Mouse (Mus musculus) stomach, embryonic 16.5 days (tissue): ENCODE measurements around the gene Fkbp6. TPM values are rescaled to one million over a fixed set of nuclear protein-coding genes. Genes with fewer than 3 reads are reported as not detected.

ENCODE experiments used
- ATAC-seq: fragments of 200-750 bp; cut with Nextera tagmentation; 2 replicates; pipeline ENCODE4 v1.8.0; 2017; ENCODE audit warnings: moderate number of reproducible peaks, moderate TSS enrichment; ENCODE audit not compliant: insufficient read depth, low FRiP score
- H3K27ac ChIP-seq: fragments of 300-500 bp; sonication (generic); 2 replicates; pipeline ENCODE4 v1.5.1; 2014; ENCODE audit warnings: low read length
- H3K27me3 ChIP-seq: fragments of 300-500 bp; sonication (generic); 2 replicates; pipeline ENCODE4 v1.6.1; 2014; ENCODE audit warnings: low read length, control low read depth, mixed read lengths; ENCODE audit not compliant: control insufficient read depth, insufficient read depth
- H3K36me3 ChIP-seq: fragments of 300-500 bp; sonication (generic); 2 replicates; pipeline ENCODE4 v1.6.1; 2014; ENCODE audit warnings: low read length; ENCODE audit not compliant: control insufficient read depth, insufficient read depth
- H3K4me1 ChIP-seq: fragments of 300-500 bp; sonication (generic); 2 replicates; pipeline ENCODE4 v1.6.1; 2014; ENCODE audit warnings: low read length, control low read depth, mixed read lengths; ENCODE audit not compliant: control insufficient read depth, insufficient read depth
- H3K4me2 ChIP-seq: fragments of 300-500 bp; sonication (generic); 2 replicates; pipeline ENCODE4 v1.6.1; 2014; ENCODE audit warnings: low read depth, low read length, mixed read lengths
- H3K4me3 ChIP-seq: fragments of 300-500 bp; sonication (generic); replicated peaks from 2 replicates; pipeline ENCODE4 v1.5.1; 2014; ENCODE audit warnings: mild to moderate bottlenecking, low read length
- H3K9ac ChIP-seq: fragments of 300-500 bp; sonication (generic); 2 replicates; pipeline ENCODE4 v1.6.1; 2014; ENCODE audit warnings: low read length
- H3K9me3 ChIP-seq: fragments of 300-500 bp; sonication (generic); replicated peaks from 2 replicates; pipeline ENCODE4 v1.6.1; 2016; ENCODE audit warnings: low read length, control low read depth; ENCODE audit not compliant: control insufficient read depth
- WGBS: fragments of 180-500 bp; shearing (Covaris S2); extraction: QIAGEN DNeasy Blood & Tissue Kit; methylation state at CpG from one replicate; pipeline ENCODE4 v1.1.7; 2014; 5-methylcytosine and 5-hydroxymethylcytosine counted together
- polyA plus RNA-seq: library from polyadenylated mRNA; unstranded; fragments of >200 nt; fragmentation: Nextera tagmentation; extraction: Ambion mirVana; gene quantifications from 2 replicates; pipeline ENCODE4 v1.2.1, GENCODE M21; 2015

Fkbp6 gene
- polyA plus RNA-seq, 1 experiment from 2014 or later: 0.30 TPM

GRCm38 (mm10) chr5:135256166-135256565 lies 93.7 kb downstream of the Fkbp6 start:
- H3K27ac ChIP-seq: no peak overlapping the region
- WGBS: 79% methylated on average over 3 of the region's 3 CpGs

GRCm38 (mm10) chr5:135253741-135254401 lies 96.0 kb downstream of the Fkbp6 start:
- no peak for ATAC-seq
- Histone ChIP-seq H3K36me3 (no peaks in the 10 kb centered on the region), H3K27ac (no peak overlapping the region), H3K4me3 (no peak overlapping the region), H3K4me1 (peaks cover 22% of the 10 kb centered on the region), H3K4me2 (no peak overlapping the region), H3K9me3 (no peaks in the 10 kb centered on the region), H3K9ac (peak overlapping the region; percentile 43; the same call in 1 of the 2 replicates), H3K27me3 (peaks cover 19% of the 10 kb centered on the region)
- 19% methylated on average over 12 of the region's 12 CpGs for WGBS

More at GRCm38 (mm10) chr5:135256166-135256565, 93.7 kb downstream of the Fkbp6 start:
- Histone ChIP-seq H3K9me3 (no peaks in the 10 kb centered on the region), H3K4me3 (no peak overlapping the region), H3K36me3 (no peaks in the 10 kb centered on the region), H3K4me1 (peaks cover 14% of the 10 kb centered on the region), H3K27me3 (no peaks in the 10 kb centered on the region), H3K9ac (no peak overlapping the region), H3K4me2 (no peak overlapping the region)
- no peak for ATAC-seq

GRCm38 (mm10) chr5:135251079-135251454 lies 98.8 kb downstream of the Fkbp6 start, which contains the start of gene Fzd9:
Gene Fzd9 (minus strand): TSS chr5:135251230.
- H3K27ac ChIP-seq: no peak within 1 kb of the TSS
- ATAC-seq: peak; percentile 93
- no peaks in the 10 kb centered on the region for H3K9me3 ChIP-seq
- H3K36me3 ChIP-seq: peaks cover 4% of the 10 kb centered on the region; the same call in 1 of the 2 replicates
- peak within 1 kb of the TSS; percentile 99 for H3K4me2 ChIP-seq
- peaks cover 21% of the 10 kb centered on the region for H3K27me3 ChIP-seq
- WGBS: under 1% methylated on average over 51 of the region's 51 CpGs
- H3K4me1 ChIP-seq: peaks cover 17% of the 10 kb centered on the region
- peak within 1 kb of the TSS; percentile 65 for H3K9ac ChIP-seq
- peak within 1 kb of the TSS; percentile 60 for H3K4me3 ChIP-seq

GRCm38 (mm10) chr5:135250186-135251078 lies 99.4 kb downstream of the Fkbp6 start:
- Histone ChIP-seq H3K4me3 (peak overlapping the region; percentile 60), H3K9ac (peak overlapping the region; percentile 65), H3K27ac (no peak overlapping the region), H3K27me3 (peaks cover 21% of the 10 kb centered on the region), H3K36me3 (peaks cover 8% of the 10 kb centered on the region; the same call in 1 of the 2 replicates), H3K4me2 (peak overlapping the region; percentile 99), H3K9me3 (no peaks in the 10 kb centered on the region), H3K4me1 (peaks cover 17% of the 10 kb centered on the region)
- ATAC-seq: peak; percentile 59
- WGBS: 2% methylated on average over 92 of the region's 92 CpGs

DNA sequence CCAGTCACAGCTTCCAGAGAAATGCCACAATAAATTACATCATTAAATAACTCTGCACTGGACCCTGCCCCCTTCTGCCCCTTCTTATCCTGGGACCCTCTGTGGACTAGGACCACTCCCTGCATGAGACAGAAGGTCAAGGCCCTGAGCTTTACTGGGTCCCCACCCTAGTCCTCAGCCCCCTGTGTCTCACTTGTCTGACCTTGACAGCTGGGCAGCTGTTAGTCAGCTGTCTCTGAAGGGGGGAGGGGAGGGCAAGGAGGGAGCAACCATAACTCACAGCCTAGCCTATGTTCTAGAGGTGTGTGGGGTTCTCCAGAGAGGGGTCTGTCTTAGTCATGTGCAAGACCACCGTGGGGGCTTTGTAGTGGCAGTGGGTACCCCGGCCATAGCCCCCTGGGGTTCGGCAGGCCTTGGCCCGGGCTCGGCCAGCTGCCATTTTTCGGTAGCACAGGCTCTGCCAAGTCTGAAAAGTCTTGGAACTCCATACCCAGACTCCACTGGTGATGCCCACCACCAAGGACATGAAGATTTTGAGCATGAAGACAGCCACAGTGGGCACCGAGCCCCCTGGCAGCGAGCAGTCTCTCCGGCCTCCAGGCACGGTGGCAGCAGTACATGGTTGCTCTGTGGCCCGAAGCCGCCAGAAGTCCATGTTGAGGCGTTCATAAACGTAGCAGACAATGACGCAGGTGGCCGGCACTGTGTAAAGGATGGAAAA lies 100.7 kb downstream of the Fkbp6 start:
- Histone ChIP-seq H3K9ac (no peak overlapping the region), H3K27ac (no peak overlapping the region), H3K36me3 (peaks cover 15% of the 10 kb centered on the region; the same call in 1 of the 2 replicates), H3K4me3 (no peak overlapping the region), H3K9me3 (no peaks in the 10 kb centered on the region), H3K4me2 (no peak overlapping the region), H3K4me1 (peaks cover 17% of the 10 kb centered on the region), H3K27me3 (peaks cover 21% of the 10 kb centered on the region)
- WGBS: 82% methylated on average over 16 of the region's 16 CpGs
- ATAC-seq: no peak

DNA sequence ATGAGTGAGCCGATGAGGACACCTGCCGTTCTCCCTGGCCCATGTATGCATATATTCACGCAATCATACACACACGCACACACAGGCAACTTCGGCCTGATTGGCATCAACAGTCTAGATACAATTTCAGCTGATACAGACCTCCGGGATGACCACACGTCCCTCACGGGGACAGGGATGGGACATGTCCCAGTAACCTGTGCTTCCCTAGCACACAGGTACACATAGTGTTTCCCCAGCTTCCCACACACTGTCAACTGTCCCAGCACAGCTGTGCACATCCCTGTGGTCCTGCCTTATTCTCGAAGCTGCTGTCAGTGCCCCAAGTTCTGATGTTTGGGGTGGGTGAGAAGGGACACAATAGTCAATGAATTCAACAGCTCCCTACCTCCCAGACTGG lies 102.5 kb downstream of the Fkbp6 start:
- Histone ChIP-seq H3K4me3 (no peak overlapping the region), H3K4me2 (no peak overlapping the region), H3K36me3 (peaks cover 29% of the 10 kb centered on the region; the same call in 1 of the 2 replicates), H3K27ac (no peak overlapping the region), H3K9me3 (no peaks in the 10 kb centered on the region), H3K4me1 (peaks cover 12% of the 10 kb centered on the region), H3K27me3 (peaks cover 21% of the 10 kb centered on the region), H3K9ac (no peak overlapping the region)
- ATAC-seq: no peak
- WGBS: 69% methylated on average over 9 of the region's 9 CpGs

DNA sequence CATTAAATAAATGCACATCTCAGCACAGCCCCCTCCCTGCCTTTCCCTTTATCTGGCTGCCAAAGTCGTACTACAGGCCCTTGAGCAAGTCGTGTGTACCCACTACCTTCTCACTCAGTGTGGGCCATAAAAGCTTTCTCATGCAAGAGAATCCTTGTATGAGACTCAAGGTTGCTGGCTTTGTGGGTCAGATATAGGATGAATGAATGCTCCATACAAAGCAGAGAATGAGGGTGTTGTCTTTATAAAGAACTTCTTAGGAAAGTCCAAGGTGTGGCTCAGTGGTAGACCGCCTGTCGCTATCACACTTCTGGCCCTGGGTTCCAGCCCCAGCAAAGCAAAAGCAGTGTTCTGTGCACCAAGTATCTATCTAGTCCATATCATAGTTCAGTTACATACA lies 103.3 kb downstream of the Fkbp6 start:
- Histone ChIP-seq H3K4me3 (no peak overlapping the region), H3K27ac (no peak overlapping the region), H3K4me2 (no peak overlapping the region), H3K27me3 (peaks cover 21% of the 10 kb centered on the region), H3K4me1 (peaks cover 12% of the 10 kb centered on the region), H3K9me3 (no peaks in the 10 kb centered on the region), H3K9ac (no peak overlapping the region), H3K36me3 (peaks cover 29% of the 10 kb centered on the region; the same call in 1 of the 2 replicates)
- 68% methylated on average over 4 of the region's 4 CpGs for WGBS
- ATAC-seq: no peak

- no peak overlapping the region for H3K4me3 ChIP-seq
- 90% methylated on average over 1 of the region's 1 CpGs for WGBS
- no peak overlapping the region for H3K27ac ChIP-seq
- no peaks in the 10 kb centered on the region for H3K9me3 ChIP-seq
- no peak overlapping the region for H3K9ac ChIP-seq
- H3K4me2 ChIP-seq: no peak overlapping the region
- H3K4me1 ChIP-seq: no peaks in the 10 kb centered on the region
- peaks cover 34% of the 10 kb centered on the region for H3K36me3 ChIP-seq
- ATAC-seq: no peak
- H3K27me3 ChIP-seq: no peaks in the 10 kb centered on the region
Observed at GRCm38 (mm10) chr5:135243166-135243565, 106.7 kb downstream of the Fkbp6 start.
